Mouse (Mus musculus) cerebral cortex, adult 2 months (tissue): Measurements from ENCODE around the gene Mettl16.

ENCODE experiments used
- WGBS: fragments of 180-500 bp; shearing (Covaris S2); methylation state at CpG from one replicate; pipeline ENCODE4 v1.1.7; 2018; 5-methylcytosine and 5-hydroxymethylcytosine counted together

Gene Mettl16

GRCm38 (mm10) chr11:74770595-74771207 lies at the start of gene Mettl16:
TSS of gene Mettl16 (plus strand) at chr11:74770830.
- WGBS, result under 1% methylated on average over 43 of the region's 43 CpGs

GRCm38 (mm10) chr11:74721141-74721540 lies 49.5 kb upstream of the Mettl16 start:
- 27% methylated on average over 2 of the region's 2 CpGs for WGBS

- WGBS, result 10% methylated on average over 3 of the region's 3 CpGs
Observed at GRCm38 (mm10) chr11:74721971-74722370, 48.7 kb upstream of the Mettl16 start.

- under 1% methylated on average over 64 of the region's 75 CpGs for WGBS
Observed at GRCm38 (mm10) chr11:74723357-74724234, 47.0 kb upstream of the Mettl16 start.

- under 1% methylated on average over 55 of the region's 56 CpGs for WGBS
Observed at GRCm38 (mm10) chr11:74724235-74724791, 46.3 kb upstream of the Mettl16 start, which contains the start of gene Pafah1b1. TSS of gene Pafah1b1 (minus strand) at chr11:74724670.

- WGBS, result 55% methylated on average over 5 of the region's 5 CpGs
Observed at GRCm38 (mm10) chr11:74725181-74725580, 45.4 kb upstream of the Mettl16 start.

GRCm38 (mm10) chr11:74734917-74735316 lies 35.7 kb upstream of the Mettl16 start:
- WGBS, result 30% methylated on average over 7 of the region's 7 CpGs

GRCm38 (mm10) chr11:74737861-74738260 lies 32.8 kb upstream of the Mettl16 start:
- 81% methylated on average over 3 of the region's 3 CpGs for WGBS

- WGBS, result 82% methylated on average over 4 of the region's 4 CpGs
Observed at GRCm38 (mm10) chr11:74748022-74748421, 22.6 kb upstream of the Mettl16 start.

- 95% methylated on average over 13 of the region's 13 CpGs for WGBS
Observed at GRCm38 (mm10) chr11:74749241-74749640, 21.4 kb upstream of the Mettl16 start.

- 76% methylated on average over 7 of the region's 7 CpGs for WGBS
Observed at GRCm38 (mm10) chr11:74750662-74751351, 19.8 kb upstream of the Mettl16 start.

- 54% methylated on average over 9 of the region's 9 CpGs for WGBS
Observed at GRCm38 (mm10) chr11:74751352-74752066, 19.1 kb upstream of the Mettl16 start.

- WGBS, result 89% methylated on average over 2 of the region's 2 CpGs
Observed at GRCm38 (mm10) chr11:74756631-74757030, 14.0 kb upstream of the Mettl16 start.

GRCm38 (mm10) chr11:74761011-74761705 lies 9.5 kb upstream of the Mettl16 start:
- WGBS, result 82% methylated on average over 12 of the region's 12 CpGs

- WGBS, result 76% methylated on average over 10 of the region's 10 CpGs
Observed at GRCm38 (mm10) chr11:74763960-74764625, 6.5 kb upstream of the Mettl16 start.

- WGBS, result 96% methylated on average over 4 of the region's 4 CpGs
Observed at GRCm38 (mm10) chr11:74767469-74767868, 3.2 kb upstream of the Mettl16 start.

- WGBS, result 37% methylated on average over 6 of the region's 6 CpGs
Observed at GRCm38 (mm10) chr11:74768045-74768444, 2.6 kb upstream of the Mettl16 start.

- 71% methylated on average over 9 of the region's 9 CpGs for WGBS
Observed at GRCm38 (mm10) chr11:74770037-74770436, 593 bp upstream of the Mettl16 start.

GRCm38 (mm10) chr11:74771234-74771633 lies 604 bp downstream of the Mettl16 start:
- WGBS, result 9% methylated on average over 8 of the region's 8 CpGs

- 64% methylated on average over 4 of the region's 4 CpGs for WGBS
Observed at GRCm38 (mm10) chr11:74771650-74772049, 1.0 kb downstream of the Mettl16 start.
